Mouse (Mus musculus) intestine, embryonic 14.5 days (tissue): ENCODE data around the gene 1700018G05Rik. TPM values are rescaled to one million over a fixed set of nuclear protein-coding genes. Genes with fewer than 3 reads are reported as not detected.
"Not testable (repeated sequence)": the region's sequence is repeated elsewhere in the genome, so short reads cannot be mapped to it uniquely, and the experiment has no call there.

Experiments used
- ATAC-seq: fragments of 200-750 bp; cut with Nextera tagmentation; replicated peaks from 2 replicates; pipeline ENCODE4 v1.8.0; 2017; ENCODE audit warnings: low read depth, moderate number of reproducible peaks, moderate TSS enrichment, moderate library complexity; ENCODE audit not compliant: low FRiP score, low TSS enrichment
- DNase-seq: peaks from one replicate; pipeline ENCODE4 v3.0.0-alpha.2; 2018; ENCODE audit warnings: low spot score
- H3K27ac ChIP-seq: fragments of 300-500 bp; sonication (generic); 2 replicates; pipeline ENCODE4 v1.5.1; 2014; ENCODE audit warnings: low read depth, mild to moderate bottlenecking, control low read depth
- H3K27me3 ChIP-seq: fragments of 300-500 bp; sonication (generic); replicated peaks from 2 replicates; pipeline ENCODE4 v1.6.1; 2014; ENCODE audit warnings: low read length, control low read depth; ENCODE audit not compliant: control insufficient read depth, insufficient read depth
- H3K36me3 ChIP-seq: fragments of 300-500 bp; sonication (generic); 2 replicates; pipeline ENCODE4 v1.6.1; 2014; ENCODE audit warnings: low read length, control low read depth; ENCODE audit not compliant: control insufficient read depth, insufficient read depth
- H3K4me1 ChIP-seq: fragments of 300-500 bp; sonication (generic); replicated peaks from 2 replicates; pipeline ENCODE4 v1.6.1; 2014; ENCODE audit warnings: low read length, control low read depth, mixed read lengths; ENCODE audit not compliant: control insufficient read depth, insufficient read depth
- H3K4me2 ChIP-seq: fragments of 300-500 bp; sonication (generic); 2 replicates; pipeline ENCODE4 v1.6.1; 2014; ENCODE audit warnings: low read length
- H3K4me3 ChIP-seq: fragments of 300-500 bp; sonication (generic); 2 replicates; pipeline ENCODE4 v1.5.1; 2014; ENCODE audit warnings: low read depth, low read length, control low read depth, mixed read lengths
- H3K9ac ChIP-seq: fragments of 300-500 bp; sonication (generic); 2 replicates; pipeline ENCODE4 v1.6.1; 2014; ENCODE audit warnings: mild to moderate bottlenecking, low read length
- H3K9me3 ChIP-seq: fragments of 300-500 bp; sonication (generic); 2 replicates; pipeline ENCODE4 v1.6.1; 2016; ENCODE audit warnings: low read length, control low read depth; ENCODE audit not compliant: control insufficient read depth
- WGBS: fragments of 180-500 bp; shearing (Covaris S2); extraction: QIAGEN DNeasy Blood & Tissue Kit; methylation state at CpG from one replicate; pipeline ENCODE4 v1.1.7; 2014; 5-methylcytosine and 5-hydroxymethylcytosine counted together
- polyA plus RNA-seq: library from polyadenylated mRNA; unstranded; fragments of >200 nt; fragmentation: Nextera tagmentation; extraction: Ambion mirVana; gene quantifications from 2 replicates; pipeline ENCODE4 v1.2.1, GENCODE M21; 2014

1700018G05Rik gene
- polyA plus RNA-seq, 1 experiment from 2014 or later: not detected

- not testable (repeated sequence) for ATAC-seq, H3K4me1 ChIP-seq, H3K27me3 ChIP-seq, DNase-seq, H3K9ac ChIP-seq, H3K36me3 ChIP-seq, H3K27ac ChIP-seq, H3K4me3 ChIP-seq, H3K9me3 ChIP-seq, H3K4me2 ChIP-seq
- 86% methylated on average over 11 of the region's 11 CpGs for WGBS
Measured at GRCm38 (mm10) chrX:102950136-102950535, 22.0 kb downstream of the 1700018G05Rik start.

GRCm38 (mm10) chrX:102958917-102959316, 30.7 kb downstream of the 1700018G05Rik start:
- Histone ChIP-seq H3K4me2 (no peak overlapping the region), H3K4me3 (no peak overlapping the region), H3K27me3 (no peaks in the 10 kb centered on the region), H3K9ac (no peak overlapping the region), H3K4me1 (no peaks in the 10 kb centered on the region), H3K9me3 (no peaks in the 10 kb centered on the region), H3K36me3 (no peaks in the 10 kb centered on the region), H3K27ac (no peak overlapping the region)
- DNase-seq (no peak), ATAC-seq (no peak)
- 44% methylated on average over 4 of the region's 4 CpGs for WGBS

GRCm38 (mm10) chrX:102960581-102960980, 32.4 kb downstream of the 1700018G05Rik start:
- 62% methylated on average over 2 of the region's 2 CpGs for WGBS
- H3K9ac ChIP-seq: no peak overlapping the region
- no peak overlapping the region for H3K4me3 ChIP-seq
- H3K36me3 ChIP-seq: no peaks in the 10 kb centered on the region
- no peak for ATAC-seq
- no peaks in the 10 kb centered on the region for H3K27me3 ChIP-seq
- no peaks in the 10 kb centered on the region for H3K9me3 ChIP-seq
- H3K27ac ChIP-seq: no peak overlapping the region
- no peak overlapping the region for H3K4me2 ChIP-seq
- no peaks in the 10 kb centered on the region for H3K4me1 ChIP-seq
- DNase-seq: no peak

Other genes with a start within 250 kb of the 1700018G05Rik start
- not detected in 2 replicates for gene Gm3880, start 241.4 kb upstream of the 1700018G05Rik start, polyA plus RNA-seq
- not detected in 2 replicates for gene Gm9112, start 220.7 kb upstream of the 1700018G05Rik start, polyA plus RNA-seq
- not detected in 2 replicates for gene Dmrtc1b, start 220.5 kb upstream of the 1700018G05Rik start, polyA plus RNA-seq
- not detected in 2 replicates for gene Dmrtc1c1, start 125.4 kb upstream of the 1700018G05Rik start, polyA plus RNA-seq
- not detected in 2 replicates for gene Dmrtc1c2, start 73.8 kb upstream of the 1700018G05Rik start, polyA plus RNA-seq
- gene 1700031F05Rik, start 60.4 kb upstream of the 1700018G05Rik start, polyA plus RNA-seq: not detected in 2 replicates
- gene Dmrtc1a, start 19.7 kb upstream of the 1700018G05Rik start, polyA plus RNA-seq: 1.1 and 1.3 TPM in 2 replicates
- gene 1700011M02Rik, start 19.5 kb upstream of the 1700018G05Rik start, polyA plus RNA-seq: not detected in 2 replicates